Mouse (Mus musculus) hematopoietic stem cell, adult 5-6 weeks (primary cell): ENCODE measurements at regions not wholly inside any gene's neighbourhood (a gene's known extent, or its start where the extent isn't known, plus 50 kb on each side); places are given as distances from the start of the nearest gene placed in this dataset.

Experiments used
- ATAC-seq, 2 experiments: fragments of 125-278 bp in 1 of 2; replicated peaks in 1 of 2; 2 replicates each; pipeline ENCODE4 v1.8.0; 2016 to 2017; ENCODE audit warnings: inconsistent platforms in 2 of 2, mild to moderate bottlenecking in 2 of 2, moderate number of reproducible peaks in 2 of 2, low read depth in 1 of 2, moderate TSS enrichment in 1 of 2; ENCODE audit not compliant: low FRiP score in 2 of 2, poor library complexity in 2 of 2, severe bottlenecking in 2 of 2, insufficient read depth in 1 of 2, low TSS enrichment in 1 of 2

- ATAC-seq = peak in 1 of 2 experiments; percentile 41; a peak in 1 of 4 replicates
Observed at GRCm38 (mm10) chr14:61689281-61689680, 82.0 kb downstream of the Kcnrg start.

- no peak for ATAC-seq
Observed at GRCm38 (mm10) chr14:61689776-61690175, 82.5 kb downstream of the Kcnrg start.

- no peak for ATAC-seq
Observed at GRCm38 (mm10) chr14:61691785-61692372, 84.6 kb downstream of the Kcnrg start.

- no peak for ATAC-seq
Observed at GRCm38 (mm10) chr14:61694796-61695195, 87.5 kb downstream of the Kcnrg start.

- peak in 1 of 2 experiments; percentile 42; a peak in 1 of 4 replicates for ATAC-seq
Observed at GRCm38 (mm10) chr14:61696290-61696842, 89.1 kb downstream of the Kcnrg start.

- ATAC-seq = no peak
Observed at GRCm38 (mm10) chr14:61696886-61697554, 89.8 kb downstream of the Kcnrg start.

- ATAC-seq = no peak
Observed at GRCm38 (mm10) chr14:61697704-61698103, 90.4 kb downstream of the Kcnrg start.

- ATAC-seq = no peak
Observed at GRCm38 (mm10) chr14:61698358-61699055, 91.2 kb downstream of the Kcnrg start.

- no peak for ATAC-seq
Observed at GRCm38 (mm10) chr14:61699638-61700037, 92.4 kb downstream of the Kcnrg start.

GRCm38 (mm10) chr14:61701131-61701530, 93.9 kb downstream of the Kcnrg start:
- ATAC-seq = no peak

- ATAC-seq = no peak
Observed at GRCm38 (mm10) chr14:61703916-61704315, 96.7 kb downstream of the Kcnrg start.

GRCm38 (mm10) chr14:61706984-61707383, 99.7 kb downstream of the Kcnrg start:
- ATAC-seq = no peak

- no peak for ATAC-seq
Observed at GRCm38 (mm10) chr14:61708331-61708730, 101.1 kb downstream of the Kcnrg start.

- no peak for ATAC-seq
Observed at GRCm38 (mm10) chr14:61715746-61716145, 108.5 kb downstream of the Kcnrg start.

GRCm38 (mm10) chr14:61718392-61719124, 111.3 kb downstream of the Kcnrg start:
- ATAC-seq = no peak

- ATAC-seq = no peak
Observed at GRCm38 (mm10) chr14:61721302-61721701, 114.0 kb downstream of the Kcnrg start.

- no peak for ATAC-seq
Observed at GRCm38 (mm10) chr14:61724942-61725341, 117.7 kb downstream of the Kcnrg start.

GRCm38 (mm10) chr14:61728562-61728961, 121.3 kb downstream of the Kcnrg start:
- no peak for ATAC-seq
